Mouse (Mus musculus) left cerebral cortex, adult 2 months (tissue): ENCODE measurements around the gene Nek2. TPM values are rescaled to one million over a fixed set of nuclear protein-coding genes. Genes with fewer than 3 reads are reported as not detected.

Experiments used
- DNase-seq, 2 experiments: peaks; one replicate each; pipeline ENCODE4 v3.0.0; 2021 to 2022; ENCODE audit warnings: low spot score in 2 of 2, mixed read lengths in 1 of 2; ENCODE audit errors: extremely low spot score in 1 of 2
- H3K27ac ChIP-seq: fragments of 200-600 bp; 2 replicates; pipeline ENCODE4 v1.8.1; 2022
- H3K4me3 ChIP-seq: fragments of 200-600 bp; 2 replicates; pipeline ENCODE4 v1.8.1; 2022
- CTCF ChIP-seq: fragments of 200-600 bp; IDR thresholded peaks from 2 replicates; pipeline ENCODE4 v1.8.1; 2022; ENCODE audit warnings: antibody characterized with exemption, mild to moderate bottlenecking, moderate library complexity
- intact Hi-C: fragments of 180-260 bp; cut with DNase I; formaldehyde crosslinking; loops from one replicate; pipeline ENCODE4 v1.15.1; 2025
- total RNA-seq, 2 experiments: library from RNA; stranded (reverse); gene quantifications; 2 replicates each; pipeline ENCODE4 v1.2.3; 2021

Gene Nek2
- total RNA-seq, 2 experiments from 2014 or later: 1.2 to 1.3 TPM

DNA sequence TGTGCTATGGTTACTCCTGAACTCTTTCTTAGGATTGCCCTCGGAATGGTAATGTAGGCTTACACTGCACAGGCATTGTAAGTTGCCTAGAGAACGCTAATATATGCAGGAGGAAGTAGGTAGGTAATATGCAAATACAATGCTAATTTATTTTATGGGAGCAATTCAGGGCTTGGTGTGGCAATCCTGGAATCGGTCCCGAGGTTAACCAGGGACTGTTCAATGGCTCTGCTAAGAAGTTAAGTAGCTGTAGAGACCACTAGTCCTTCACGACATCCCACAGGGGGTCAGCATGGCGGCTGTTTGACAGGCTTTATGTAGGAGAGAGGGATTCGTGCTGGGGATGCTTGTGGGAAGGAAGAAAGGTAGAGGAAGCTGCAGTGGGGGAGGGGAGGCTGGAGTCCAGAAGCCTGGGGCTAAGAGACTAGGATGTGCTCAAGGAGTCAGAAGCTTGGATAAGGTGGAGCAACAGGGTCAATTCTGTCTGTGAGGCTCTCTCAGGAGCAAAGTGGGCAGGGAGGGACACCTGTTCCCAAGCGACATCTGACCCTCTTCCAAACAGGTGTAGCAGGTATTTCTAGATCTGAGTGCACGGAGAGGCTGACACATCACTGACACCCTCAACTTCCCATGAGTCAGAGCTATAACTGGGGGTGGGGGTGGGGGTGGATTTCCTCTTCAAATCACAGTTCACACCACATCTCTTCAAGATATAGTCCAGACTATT lies 19.0 kb upstream of the Nek2 start:
- no peak for DNase-seq
- Histone ChIP-seq H3K27ac (no peak overlapping the region), H3K4me3 (no peak overlapping the region)
- TF ChIP-seq CTCF: no peak
- intact Hi-C loops: loop anchor here (1.0 kb wide), 1 partner anchor 192 kb away; no protein-coding TSS in a partner anchor

DNA sequence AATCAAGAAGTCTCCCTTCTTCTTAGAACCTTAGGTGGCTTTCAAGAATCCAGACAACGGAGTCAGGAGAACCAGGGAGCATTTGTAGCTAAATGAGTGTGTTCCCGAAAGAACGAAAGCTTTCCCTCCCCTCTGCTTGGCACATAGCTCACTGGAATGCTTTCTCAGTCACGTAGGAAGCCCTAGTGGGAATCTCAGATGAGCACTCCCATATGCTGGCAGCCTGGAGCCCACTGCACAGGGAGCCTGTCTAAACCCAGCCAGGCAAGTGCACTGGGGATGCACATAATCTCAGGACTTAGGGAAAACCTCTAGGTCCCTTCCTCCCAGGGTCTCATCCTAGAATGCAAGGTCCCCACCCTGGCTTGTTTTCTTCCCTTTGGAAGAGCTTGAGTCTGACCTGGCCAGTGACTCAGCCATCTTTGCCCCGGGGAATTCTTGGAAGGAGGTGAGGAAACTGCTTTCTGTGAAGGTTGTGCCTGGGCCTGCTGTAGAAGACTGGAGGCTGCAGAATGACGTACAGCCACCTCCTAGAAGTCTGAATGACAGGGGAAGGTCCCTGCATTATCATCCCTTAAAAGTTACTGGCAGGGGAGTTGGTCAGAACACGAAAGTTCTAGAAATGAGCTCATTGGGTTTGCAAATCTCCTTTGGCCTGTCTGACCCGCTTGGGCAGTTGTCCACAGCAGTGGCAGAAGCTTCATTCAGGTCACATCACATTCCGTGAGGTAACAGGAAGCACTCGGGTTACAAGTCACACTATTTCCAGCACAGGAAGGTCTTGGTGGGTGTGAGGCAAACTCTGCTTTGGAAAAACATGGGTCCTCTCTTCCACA lies 18.2 kb upstream of the Nek2 start:
- peak in 1 of 2 experiments; percentile 39 for DNase-seq
- intact Hi-C loops: loop anchor here (1.0 kb wide), 1 partner anchor 193 kb away; no protein-coding TSS in a partner anchor
- Histone ChIP-seq H3K4me3 (no peak overlapping the region), H3K27ac (peak overlapping the region; percentile 72)
- no peak for TF ChIP-seq CTCF

DNA sequence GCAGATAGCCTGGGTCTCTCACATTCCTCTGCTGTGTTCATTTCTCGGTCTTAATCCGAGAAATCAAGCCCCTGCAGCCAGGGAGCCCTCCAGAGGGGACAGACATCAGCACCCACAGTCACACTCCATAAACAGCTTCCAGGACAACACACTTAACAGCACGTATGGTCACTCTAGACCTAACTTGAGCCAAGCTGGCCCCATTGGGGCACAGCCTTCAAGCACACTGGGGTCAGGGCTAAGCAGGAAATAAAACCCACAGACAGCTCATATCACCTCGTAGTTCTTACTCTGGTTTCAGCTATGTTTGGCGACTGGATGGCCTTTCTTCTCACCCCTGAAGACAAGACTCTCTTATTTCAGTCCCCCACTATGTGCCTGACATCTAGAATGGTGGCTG lies 16.5 kb upstream of the Nek2 start:
- DNase-seq: no peak
- H3K27ac ChIP-seq: no peak overlapping the region
- no peak overlapping the region for H3K4me3 ChIP-seq
- intact Hi-C loops: no loop called here
- TF ChIP-seq CTCF: no peak

DNA sequence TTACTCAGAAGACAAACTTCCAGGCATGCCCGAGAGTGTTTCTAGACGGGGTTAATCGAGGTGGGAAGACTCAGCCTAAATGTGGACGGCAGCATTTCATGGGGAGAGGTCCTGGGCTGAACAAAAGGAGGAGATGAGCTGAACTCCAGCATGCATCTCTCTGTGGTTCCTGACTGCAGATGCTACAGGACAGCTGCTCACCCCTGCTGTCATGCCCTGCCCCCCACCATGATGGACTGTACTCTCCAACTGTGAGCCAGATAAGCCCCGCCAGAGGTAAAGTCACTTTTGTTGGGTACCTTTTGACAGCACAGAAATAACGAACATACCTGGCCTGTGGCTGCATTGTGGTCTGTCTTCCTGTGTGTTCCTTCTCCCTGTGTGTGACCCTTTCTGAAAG lies 15.5 kb upstream of the Nek2 start:
- Histone ChIP-seq H3K4me3 (no peak overlapping the region), H3K27ac (no peak overlapping the region)
- DNase-seq: no peak
- intact Hi-C loops: no loop called here
- TF ChIP-seq CTCF: no peak

DNA sequence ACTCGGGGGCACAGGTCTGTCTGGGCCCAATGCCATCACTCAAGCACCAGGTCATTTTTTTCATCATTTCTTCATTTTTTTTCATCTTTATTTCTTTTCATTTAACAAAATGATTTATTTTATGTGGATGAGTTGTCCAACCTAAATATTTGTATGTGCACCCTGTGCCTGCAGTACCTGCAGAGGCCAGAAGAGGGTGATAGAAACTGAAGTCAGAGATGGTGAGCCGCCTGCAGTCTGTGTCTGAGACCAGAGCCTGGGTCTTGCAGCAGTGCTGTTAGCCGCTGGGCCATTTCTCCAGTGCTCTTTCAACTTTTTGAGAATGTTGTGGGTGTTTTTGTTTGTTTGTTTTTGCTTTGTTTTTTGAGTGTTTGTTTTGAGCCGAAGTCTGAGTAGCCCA lies 14.5 kb upstream of the Nek2 start:
- TF ChIP-seq CTCF: peak; percentile 33
- no peak overlapping the region for H3K4me3 ChIP-seq
- H3K27ac ChIP-seq: no peak overlapping the region
- DNase-seq: no peak
- intact Hi-C loops: no loop called here

DNA sequence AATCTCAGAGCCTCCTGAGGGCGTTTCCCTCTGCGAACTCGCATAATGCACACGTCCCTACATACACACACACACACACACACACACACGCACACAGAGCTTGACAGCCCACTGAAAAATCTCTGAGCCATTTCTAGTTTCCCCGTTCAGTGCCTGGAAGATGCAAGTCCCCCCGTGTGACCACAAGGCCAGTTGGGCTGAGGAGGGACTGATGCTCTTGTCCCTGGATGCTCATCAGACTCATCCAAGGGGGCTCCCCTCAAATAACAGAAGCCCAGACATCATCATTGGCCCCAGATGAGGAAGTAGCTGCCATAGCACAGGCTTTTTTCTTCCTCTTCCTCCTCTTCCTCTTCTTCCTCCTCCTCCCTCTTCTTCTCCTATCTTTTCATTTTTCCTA lies 13.3 kb upstream of the Nek2 start:
- intact Hi-C loops: no loop called here
- no peak for TF ChIP-seq CTCF
- Histone ChIP-seq H3K4me3 (no peak overlapping the region), H3K27ac (no peak overlapping the region)
- no peak for DNase-seq

DNA sequence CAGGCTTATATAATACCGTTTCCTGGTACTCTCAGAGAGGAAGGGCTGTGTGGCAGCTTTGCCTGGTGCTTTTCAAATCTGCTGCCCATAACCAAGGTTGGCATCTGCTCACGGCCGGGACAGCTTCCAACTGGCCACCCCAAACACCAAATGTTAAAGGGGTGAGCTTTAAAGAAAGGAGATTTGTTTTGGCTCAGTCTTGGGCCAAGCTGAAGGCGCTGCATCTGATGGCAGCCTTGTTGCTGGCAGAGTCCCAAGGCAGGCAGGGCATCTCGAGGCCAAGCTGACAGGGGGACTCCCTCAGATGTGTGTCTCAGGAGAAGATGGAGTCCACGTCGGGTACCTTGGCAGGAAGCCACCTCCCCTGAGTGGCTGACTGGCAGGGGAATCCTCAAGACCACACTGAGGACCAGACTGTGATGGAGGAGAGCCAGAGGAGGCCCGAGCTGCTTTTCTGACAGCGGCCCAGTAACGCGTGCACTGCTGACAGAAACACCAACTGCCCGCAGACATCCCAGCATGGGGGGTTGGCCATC lies 12.5 kb upstream of the Nek2 start:
- intact Hi-C loops: no loop called here
- TF ChIP-seq CTCF: no peak
- Histone ChIP-seq H3K27ac (no peak overlapping the region), H3K4me3 (no peak overlapping the region)
- DNase-seq: peak; percentile 33 to 43

DNA sequence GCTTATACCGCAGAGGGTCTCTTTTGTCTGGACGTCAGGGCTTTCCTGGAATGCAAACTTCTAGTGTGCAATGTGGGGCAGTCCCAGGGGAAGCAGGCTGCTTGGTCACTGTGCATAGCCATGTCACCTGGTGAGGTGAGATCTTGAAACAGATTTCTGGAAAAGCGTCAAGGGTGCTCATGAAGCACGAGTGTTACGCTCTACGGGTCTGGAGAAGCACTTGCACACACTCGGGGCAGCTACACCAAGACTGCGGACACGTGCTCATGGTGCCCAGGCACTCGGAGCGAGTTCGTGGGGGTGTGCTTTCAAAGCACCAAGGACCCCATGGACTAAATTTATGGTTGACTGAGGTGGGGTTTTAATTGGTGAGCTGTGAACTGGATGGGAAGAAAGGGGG lies 9.5 kb upstream of the Nek2 start:
- no peak overlapping the region for H3K27ac ChIP-seq
- TF ChIP-seq CTCF: no peak
- no peak overlapping the region for H3K4me3 ChIP-seq
- no peak for DNase-seq
- intact Hi-C loops: loop anchor here (10.0 kb wide), 1 partner anchor 417 kb away; no protein-coding TSS in a partner anchor

DNA sequence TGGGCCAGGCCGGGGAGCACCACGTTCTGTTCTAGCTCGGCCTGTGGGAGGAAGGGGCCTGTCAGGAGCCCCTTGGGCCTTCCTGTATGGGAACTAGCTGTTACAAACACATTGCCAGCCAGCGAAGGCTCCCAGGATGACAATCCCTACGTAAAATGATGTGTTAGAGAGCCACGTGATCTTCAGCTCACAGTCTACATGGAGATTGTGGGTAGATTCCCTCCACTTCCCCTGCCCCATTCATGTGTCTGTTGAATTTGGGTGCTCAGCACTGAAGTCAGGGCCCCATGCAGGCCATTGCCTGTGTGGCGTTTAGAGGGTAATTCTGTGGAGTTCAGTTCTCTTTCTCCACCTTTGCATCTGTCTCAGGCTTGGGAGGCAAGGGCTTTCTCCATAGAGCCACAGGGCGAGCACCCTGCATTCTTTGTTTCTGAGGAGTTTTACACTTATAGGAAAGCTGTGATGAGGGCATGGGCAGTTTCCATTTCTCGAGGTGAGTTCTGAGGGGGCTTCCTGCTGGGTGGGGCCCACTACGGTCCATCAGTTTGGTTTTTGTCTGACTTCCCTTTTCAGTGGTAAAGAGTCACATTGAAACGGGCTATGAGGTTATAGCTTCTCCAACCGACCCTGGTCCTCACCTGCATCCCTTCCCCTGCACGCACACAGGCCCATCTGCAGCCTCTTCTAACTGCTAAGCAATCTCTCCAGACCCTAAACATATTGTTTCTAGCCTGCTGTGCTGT lies 8.1 kb upstream of the Nek2 start:
- intact Hi-C loops: loop anchor here (10.0 kb wide), 1 partner anchor 418 kb away; no protein-coding TSS in a partner anchor
- no peak for TF ChIP-seq CTCF

DNA sequence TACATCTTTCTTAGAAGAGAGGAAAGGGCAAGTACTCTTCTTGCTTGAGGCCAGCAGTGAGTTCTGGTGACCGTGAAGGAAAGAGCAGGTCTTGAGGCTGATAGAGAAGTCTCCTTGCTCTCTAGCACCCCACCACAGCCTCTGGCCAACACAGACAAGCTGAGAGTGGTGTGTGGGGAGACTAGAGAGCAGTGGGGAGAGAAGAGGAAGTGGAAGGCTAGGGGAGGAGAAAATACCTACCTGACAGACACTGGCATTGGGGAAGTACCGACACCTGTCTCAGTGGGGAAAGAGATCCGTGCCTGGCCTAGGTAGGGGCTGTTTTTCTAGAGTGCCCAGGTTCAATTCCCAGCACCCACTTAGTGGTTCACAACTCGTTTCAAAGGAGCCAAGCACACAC lies 7.0 kb upstream of the Nek2 start:
- no peak overlapping the region for H3K27ac ChIP-seq
- no peak for DNase-seq
- intact Hi-C loops: loop anchor here (10.0 kb wide), 1 partner anchor 419 kb away; no protein-coding TSS in a partner anchor
- no peak overlapping the region for H3K4me3 ChIP-seq
- no peak for TF ChIP-seq CTCF

More for the DNA sequence above, 8.1 kb upstream of the Nek2 start:
- DNase-seq: no peak
- H3K27ac ChIP-seq: no peak overlapping the region
- H3K4me3 ChIP-seq: no peak overlapping the region

DNA sequence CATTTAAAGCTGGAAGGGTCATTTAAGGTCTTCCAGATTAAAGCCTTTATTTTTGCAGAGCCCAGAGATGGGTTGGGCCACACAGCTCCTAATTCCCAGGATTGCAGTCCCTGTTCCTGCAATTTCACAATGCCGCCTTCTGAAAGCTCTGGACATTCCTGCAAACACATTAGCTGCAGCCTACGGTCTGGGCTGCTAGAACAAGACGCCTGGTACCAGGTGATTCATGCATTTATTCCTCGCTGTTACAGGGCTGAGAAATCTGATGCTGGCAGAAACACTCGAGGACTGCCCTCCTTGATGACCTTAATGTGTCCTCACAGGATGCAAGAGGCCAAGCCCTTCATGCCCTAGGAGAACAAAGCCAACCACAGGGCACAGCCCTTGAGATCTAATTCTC lies 6.3 kb upstream of the Nek2 start:
- H3K4me3 ChIP-seq: no peak overlapping the region
- no peak overlapping the region for H3K27ac ChIP-seq
- TF ChIP-seq CTCF: no peak
- intact Hi-C loops: loop anchor here (10.0 kb wide), 1 partner anchor 420 kb away; no protein-coding TSS in a partner anchor
- no peak for DNase-seq
